Mouse (Mus musculus): ENCODE results near the gene Spata31d1d. TPM values are rescaled to one million over a fixed set of nuclear protein-coding genes. Genes with fewer than 3 reads are reported as not detected.
A peak's percentile ranks its signal among the peaks of the same experiment; 100 is the strongest.
"Not testable (repeated sequence)": the region's sequence is repeated elsewhere in the genome, so short reads cannot be mapped to it uniquely, and the experiment has no call there.

Spata31d1d gene
- polyA plus RNA-seq, 1 experiment from 2014 or later: not detected

DNA sequence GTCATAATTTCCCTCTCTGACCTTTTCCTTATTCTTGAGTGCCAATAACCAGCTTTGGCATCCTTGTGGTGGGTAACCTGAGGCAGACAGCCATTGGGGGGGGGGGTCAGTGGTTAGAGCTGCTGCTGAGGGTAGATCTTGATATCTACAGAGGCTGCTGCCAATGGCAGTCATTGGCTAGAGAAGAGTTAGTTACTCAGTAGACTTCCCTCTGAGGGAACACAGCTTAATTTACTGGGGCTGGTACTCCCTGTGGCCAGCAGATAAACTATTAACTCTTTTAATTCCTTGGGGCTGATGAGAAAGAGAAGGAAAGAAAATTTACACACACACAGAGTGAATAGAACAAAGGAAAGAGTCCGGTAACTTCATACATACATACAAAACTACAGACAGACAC lies 12.1 kb downstream of the Spata31d1d start:
- Histone ChIP-seq H3K9me3 (ENCODE audit: low read length) (no peaks in the 10 kb centered on the region), H3K27me3 (ENCODE audit: insufficient read depth, low read length) (no peaks in the 10 kb centered on the region), H3K4me2 (ENCODE audit: low read depth, low read length) (no peak overlapping the region), H3K4me1 (ENCODE audit: insufficient read depth) (0 out of 2 replicates have a peak, but pooled peaks cover 2% of the 10 kb centered on the region), H3K9ac (replicated peaks) (no peak overlapping the region), H3K27ac (ENCODE audit: low read depth) (no peak overlapping the region), H3K36me3 (replicated peaks; ENCODE audit: insufficient read depth, low read length) (no peaks in the 10 kb centered on the region), H3K4me3 (ENCODE audit: low read depth, low read length) (no peak overlapping the region)
- WGBS (ENCODE audit: insufficient replicate concordance): 75% methylated on average over 1 of the region's 1 CpGs
- ATAC-seq (peak; percentile 43), DNase-seq (no peak)
- TF ChIP-seq CTCF (IDR thresholded peaks at IDR 0.05; ENCODE audit: low read depth): no peak
- TF ChIP-seq EP300 (IDR thresholded peaks at IDR 0.05; ENCODE audit: low read depth): no peak

DNA sequence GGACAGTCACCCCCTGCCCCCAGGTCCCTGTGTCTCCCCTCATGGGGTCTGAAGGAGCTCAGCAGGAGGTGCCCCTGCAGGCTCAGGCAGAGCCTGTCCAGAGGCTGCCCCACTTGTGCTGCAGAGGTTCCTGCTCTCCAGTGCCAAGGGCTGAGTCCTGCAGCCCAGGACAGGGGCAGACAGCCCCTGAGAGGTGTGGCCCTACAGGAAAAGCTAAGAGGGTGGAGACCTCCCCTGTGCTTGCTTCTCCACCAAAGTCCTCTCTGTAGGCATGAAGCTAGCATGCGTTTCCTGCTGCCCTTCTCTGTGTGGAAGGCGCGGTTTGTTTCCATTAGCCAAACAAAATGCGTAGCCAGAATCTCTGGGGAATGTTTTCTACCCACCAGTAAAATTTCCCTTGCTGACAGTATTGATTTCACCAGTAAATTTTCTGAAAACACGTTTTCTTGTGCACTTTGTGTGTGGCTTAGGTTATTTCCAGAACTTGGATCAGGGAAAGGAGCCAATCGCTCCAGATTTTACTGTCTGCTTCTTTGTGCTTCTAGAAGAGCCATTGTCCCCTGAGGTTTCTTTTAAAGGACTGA lies 12.6 kb downstream of the Spata31d1d start:
- WGBS (ENCODE audit: insufficient replicate concordance): 20% methylated on average over 6 of the region's 6 CpGs
- H3K4me1 ChIP-seq (ENCODE audit: insufficient read depth); H3K4me3 ChIP-seq (ENCODE audit: low read depth, low read length); H3K9me3 ChIP-seq (ENCODE audit: low read length); H3K27me3 ChIP-seq (ENCODE audit: insufficient read depth, low read length); DNase-seq; H3K4me2 ChIP-seq (ENCODE audit: low read depth, low read length); H3K9ac ChIP-seq (replicated peaks); ATAC-seq; H3K36me3 ChIP-seq (replicated peaks; ENCODE audit: insufficient read depth, low read length); H3K27ac ChIP-seq (ENCODE audit: low read depth): not testable (repeated sequence)

DNA sequence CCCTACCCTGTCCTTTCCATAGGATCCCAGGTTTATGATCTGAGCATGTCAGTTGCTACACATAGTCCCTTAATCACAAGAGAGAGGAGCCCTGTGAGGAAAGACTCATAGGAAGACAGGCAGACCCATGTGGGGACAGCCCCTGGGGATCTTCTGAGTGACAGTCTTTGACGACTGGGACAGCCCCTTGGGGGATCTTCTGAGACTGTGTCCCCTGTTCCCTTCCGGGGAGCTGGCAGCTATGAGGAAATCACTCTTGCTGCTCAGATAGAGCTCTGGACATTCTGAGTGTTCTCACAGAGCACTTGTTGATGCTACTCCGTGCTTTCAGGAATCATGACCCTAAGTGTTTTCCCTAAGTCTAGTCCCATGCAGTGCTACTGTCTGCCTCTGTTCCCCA lies 17.8 kb downstream of the Spata31d1d start:
- no peaks in the 10 kb centered on the region for H3K4me1 ChIP-seq (ENCODE audit: insufficient read depth)
- no peaks in the 10 kb centered on the region for H3K36me3 ChIP-seq (replicated peaks; ENCODE audit: insufficient read depth, low read length)
- no peak overlapping the region for H3K4me2 ChIP-seq (ENCODE audit: low read depth, low read length)
- DNase-seq (no peak), ATAC-seq (no peak)
- 38% methylated on average over 3 of the region's 3 CpGs for WGBS (ENCODE audit: insufficient replicate concordance)
- H3K27me3 ChIP-seq (ENCODE audit: insufficient read depth, low read length): 0 out of 2 replicates have a peak, but pooled peaks cover 3% of the 10 kb centered on the region
- no peaks in the 10 kb centered on the region for H3K9me3 ChIP-seq (ENCODE audit: low read length)
- H3K9ac ChIP-seq (replicated peaks): no peak overlapping the region
- no peak overlapping the region for H3K4me3 ChIP-seq (ENCODE audit: low read depth, low read length)
- no peak overlapping the region for H3K27ac ChIP-seq (ENCODE audit: low read depth)
- no peak for TF ChIP-seq EP300 (IDR thresholded peaks at IDR 0.05; ENCODE audit: low read depth)
- no peak for TF ChIP-seq CTCF (IDR thresholded peaks at IDR 0.05; ENCODE audit: low read depth)

DNA sequence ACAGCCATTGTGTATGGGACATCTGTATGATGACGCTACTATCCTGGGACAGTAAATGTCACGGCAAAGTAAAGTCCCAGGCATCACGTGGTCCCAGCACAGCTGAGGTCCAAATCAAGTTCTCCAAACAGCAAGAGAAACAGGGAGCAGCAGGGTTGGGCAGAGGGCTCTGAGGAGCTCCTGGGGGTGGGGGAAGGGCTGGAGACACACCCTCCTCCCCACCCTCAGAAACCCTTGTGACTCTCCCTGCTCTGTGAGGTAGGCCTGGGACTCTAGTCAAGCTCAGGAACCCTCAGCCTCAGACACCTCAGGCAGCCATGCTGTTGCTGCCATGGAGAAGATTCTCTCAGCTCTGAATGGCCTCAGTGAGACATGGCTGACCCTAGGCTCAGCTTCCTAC lies 19.6 kb downstream of the Spata31d1d start, which contains the start of gene Spata31d1b:
TSS of gene Spata31d1b (plus strand) at position 301 of the 400 bp plus-strand sequence.
- not testable (repeated sequence) for H3K4me3 ChIP-seq (ENCODE audit: low read depth, low read length); H3K4me1 ChIP-seq (ENCODE audit: insufficient read depth); DNase-seq; H3K27me3 ChIP-seq (ENCODE audit: insufficient read depth, low read length); H3K36me3 ChIP-seq (replicated peaks; ENCODE audit: insufficient read depth, low read length); H3K4me2 ChIP-seq (ENCODE audit: low read depth, low read length); H3K9ac ChIP-seq (replicated peaks); H3K27ac ChIP-seq (ENCODE audit: low read depth); H3K9me3 ChIP-seq (ENCODE audit: low read length); ATAC-seq
- WGBS (ENCODE audit: insufficient replicate concordance): 76% methylated on average over 3 of the region's 3 CpGs

DNA sequence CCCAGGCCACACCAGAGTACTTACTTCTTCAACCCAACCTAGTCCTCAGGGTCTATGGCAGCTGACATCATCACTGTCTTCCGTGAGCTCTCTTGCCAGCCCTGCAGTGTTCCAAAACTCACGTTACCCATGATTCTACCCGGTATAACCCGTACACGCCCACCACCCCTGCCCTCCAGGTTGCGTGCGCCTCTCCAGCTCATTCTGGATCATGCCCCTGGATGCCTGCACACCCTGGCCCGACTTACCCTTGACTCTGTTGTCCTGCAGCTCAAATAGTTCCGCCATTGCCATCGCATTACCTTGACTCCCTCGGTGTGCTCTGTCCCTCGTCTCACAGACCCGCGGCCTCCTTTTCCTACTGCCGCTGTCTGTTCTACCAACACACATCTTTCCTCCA lies 21.3 kb downstream of the Spata31d1d start, which contains the start of gene Spata31d1a:
TSS of gene Spata31d1a (minus strand) at position 101 of the 400 bp plus-strand sequence.
- H3K27me3 ChIP-seq (ENCODE audit: insufficient read depth, low read length): 0 out of 2 replicates have a peak, but pooled peaks cover 3% of the 10 kb centered on the region
- TF ChIP-seq CTCF (IDR thresholded peaks at IDR 0.05; ENCODE audit: low read depth): no peak
- no peak for TF ChIP-seq EP300 (IDR thresholded peaks at IDR 0.05; ENCODE audit: low read depth)
- no peak within 1 kb of the TSS for H3K4me3 ChIP-seq (ENCODE audit: low read depth, low read length)
- no peak within 1 kb of the TSS for H3K27ac ChIP-seq (ENCODE audit: low read depth)
- ATAC-seq (no peak), DNase-seq (no peak)
- WGBS (ENCODE audit: insufficient replicate concordance): 80% methylated on average over 15 of the region's 15 CpGs
- no peaks in the 10 kb centered on the region for H3K9me3 ChIP-seq (ENCODE audit: low read length)
- 0 out of 2 replicates have a peak, but pooled peaks cover 2% of the 10 kb centered on the region for H3K4me1 ChIP-seq (ENCODE audit: insufficient read depth)
- no peak within 1 kb of the TSS for H3K9ac ChIP-seq (replicated peaks)
- no peak within 1 kb of the TSS for H3K4me2 ChIP-seq (ENCODE audit: low read depth, low read length)
- H3K36me3 ChIP-seq (replicated peaks; ENCODE audit: insufficient read depth, low read length): no peaks in the 10 kb centered on the region

DNA sequence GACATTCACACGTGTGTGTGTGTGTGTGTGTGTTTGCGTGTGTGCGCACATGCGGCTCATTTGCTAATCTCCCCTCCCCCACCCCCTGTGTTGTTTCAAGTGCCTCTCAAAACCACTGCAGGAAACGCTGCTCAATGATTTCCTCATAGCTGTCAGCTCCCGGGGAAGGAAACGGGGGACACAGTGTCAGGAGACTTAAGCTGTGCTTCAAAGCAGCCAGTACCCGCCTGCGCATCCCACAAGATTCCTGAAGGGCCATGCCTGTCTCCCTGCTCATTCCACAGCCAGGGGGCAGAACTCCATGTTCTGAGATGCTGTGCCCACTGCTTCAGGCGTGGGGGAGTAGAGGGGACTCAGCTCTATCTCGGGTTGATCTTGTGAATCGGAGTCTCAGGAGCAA lies 27.0 kb downstream of the Spata31d1d start:
- no peaks in the 10 kb centered on the region for H3K36me3 ChIP-seq (replicated peaks; ENCODE audit: insufficient read depth, low read length)
- H3K4me1 ChIP-seq (ENCODE audit: insufficient read depth): peaks cover 6% of the 10 kb centered on the region; the same call in 1 of the 2 replicates
- H3K9me3 ChIP-seq (ENCODE audit: low read length): no peaks in the 10 kb centered on the region
- peak overlapping the region; percentile 24; the same call in 1 of the 2 replicates for H3K4me3 ChIP-seq (ENCODE audit: low read depth, low read length)
- no peak overlapping the region for H3K27ac ChIP-seq (ENCODE audit: low read depth)
- TF ChIP-seq EP300 (IDR thresholded peaks at IDR 0.05; ENCODE audit: low read depth): no peak
- peak; percentile 42 for TF ChIP-seq CTCF (IDR thresholded peaks at IDR 0.05; ENCODE audit: low read depth)
- no peak overlapping the region for H3K9ac ChIP-seq (replicated peaks)
- H3K27me3 ChIP-seq (ENCODE audit: insufficient read depth, low read length): 0 out of 2 replicates have a peak, but pooled peaks cover 10% of the 10 kb centered on the region
- DNase-seq: peak; percentile 41
- 20% methylated on average over 12 of the region's 12 CpGs for WGBS (ENCODE audit: insufficient replicate concordance)
- H3K4me2 ChIP-seq (ENCODE audit: low read depth, low read length): peak overlapping the region; percentile 38; the same call in 1 of the 2 replicates
- peak; percentile 45; the same call in 1 of the 2 replicates for ATAC-seq
